In the genomic region with DNA sequence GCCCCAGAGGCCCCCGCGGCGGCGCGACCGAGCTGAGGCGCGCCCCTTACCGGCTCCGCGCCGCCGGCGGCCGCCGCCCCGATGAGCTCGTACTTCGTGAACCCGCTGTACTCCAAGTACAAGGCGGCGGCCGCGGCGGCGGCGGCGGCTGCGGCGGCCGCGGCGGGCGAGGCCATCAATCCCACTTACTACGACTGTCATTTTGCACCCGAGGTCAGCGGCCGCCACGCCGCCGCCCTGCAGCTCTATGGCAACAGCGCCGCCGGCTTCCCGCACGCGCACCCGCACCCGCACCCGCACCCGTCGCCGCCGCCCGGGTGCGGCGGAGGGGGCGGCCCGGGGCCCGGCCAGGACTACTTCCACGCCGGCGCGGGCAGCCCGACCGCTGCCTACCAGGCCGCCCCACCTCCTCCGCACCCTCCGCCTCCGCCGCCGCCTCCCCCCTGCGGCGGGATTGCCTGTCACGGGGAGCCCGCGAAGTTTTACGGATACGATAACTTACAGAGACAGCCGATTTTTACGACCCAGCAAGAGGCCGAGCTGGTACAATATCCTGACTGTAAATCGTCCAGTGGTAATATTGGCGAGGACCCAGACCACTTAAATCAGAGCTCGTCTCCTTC, we compare ENCODE assay signal across 8 mouse cellular contexts. TPM values are rescaled to one million over a fixed set of nuclear protein-coding genes. Genes with fewer than 3 reads are reported as not detected.
DNase-seq lines count a peak whose midpoint lies in the region; ATAC-seq and TF ChIP-seq lines count a peak whose summit lies in the region.
"Had no signal": no experiment of that assay in that cellular context is flagged by ENCODE, and none has a peak within 500 bp of the region (broad histone marks: within the 10 kb centered on the region; RNA-seq: fewer than 3 reads in every experiment).

No protein-coding gene starts in this region.

- no peaks in the 10 kb centered on the region for H3K9me3 ChIP-seq in forebrain, embryonic 12.5 days
- no peaks in the 10 kb centered on the region for H3K9me3 ChIP-seq in kidney, embryonic 14.5 days (ENCODE audit: control insufficient read depth, low read length)
- no peaks in the 10 kb centered on the region for H3K9me3 ChIP-seq in midbrain, postnatal 0 days (ENCODE audit: low read length)

- peaks cover 13% of the 10 kb centered on the region for H3K4me1 ChIP-seq in forebrain, embryonic 12.5 days
- peaks cover 35% of the 10 kb centered on the region for H3K4me1 ChIP-seq in kidney, embryonic 14.5 days (ENCODE audit: control insufficient read depth, insufficient read depth, low read length)
- H3K4me1 ChIP-seq in midbrain, postnatal 0 days (ENCODE audit: insufficient read depth, low read length), result no peaks in the 10 kb centered on the region

- ATAC-seq in forebrain, embryonic 12.5 days (ENCODE audit: low FRiP score), result 0 out of 2 replicates have a peak, but pooled peaks have one; percentile 58
- peak; percentile 54 for ATAC-seq in kidney, embryonic 14.5 days (ENCODE audit: low FRiP score, low TSS enrichment)
- ATAC-seq in midbrain, postnatal 0 days (ENCODE audit: low FRiP score), result no peak

- no peak for TF ChIP-seq CTCF in midbrain, postnatal 0 days (IDR thresholded peaks at IDR 0.05)

- 2% methylated on average over 43 of the region's 85 CpGs for WGBS in forebrain, embryonic 12.5 days
- under 1% methylated on average over 48 of the region's 85 CpGs for WGBS in kidney, embryonic 14.5 days
- under 1% methylated on average over 58 of the region's 85 CpGs for WGBS in midbrain, postnatal 0 days

- H3K9ac ChIP-seq in forebrain, embryonic 12.5 days, result peak overlapping the region; percentile 33
- peak overlapping the region; percentile 100 for H3K9ac ChIP-seq in kidney, embryonic 14.5 days (ENCODE audit: low read depth, low read length)
- H3K9ac ChIP-seq in midbrain, postnatal 0 days (replicated peaks; ENCODE audit: low read length, poor library complexity, severe bottlenecking), result no peak overlapping the region

- H3K4me2 ChIP-seq in forebrain, embryonic 12.5 days, result peak overlapping the region; percentile 57
- peak overlapping the region; percentile 56 for H3K4me2 ChIP-seq in kidney, embryonic 14.5 days (replicated peaks; ENCODE audit: low read depth, low read length)
- H3K4me2 ChIP-seq in midbrain, postnatal 0 days (ENCODE audit: low read depth, low read length, poor library complexity, severe bottlenecking), result peak overlapping the region; percentile 36

- H3K36me3 ChIP-seq in forebrain, embryonic 12.5 days (replicated peaks), result no peaks in the 10 kb centered on the region
- no peaks in the 10 kb centered on the region for H3K36me3 ChIP-seq in kidney, embryonic 14.5 days (ENCODE audit: control insufficient read depth, insufficient read depth, low read length)
- no peaks in the 10 kb centered on the region for H3K36me3 ChIP-seq in midbrain, postnatal 0 days (ENCODE audit: insufficient read depth, low read length)

- H3K27me3 ChIP-seq in forebrain, embryonic 12.5 days, result peaks cover 95% of the 10 kb centered on the region
- H3K27me3 ChIP-seq in kidney, embryonic 14.5 days (ENCODE audit: control insufficient read depth, insufficient read depth, low read length), result no peaks in the 10 kb centered on the region
- H3K27me3 ChIP-seq in midbrain, postnatal 0 days (ENCODE audit: insufficient read depth, low read length), result peaks cover 86% of the 10 kb centered on the region

- DNase-seq in urinary bladder, postnatal 25 days (ENCODE audit: low spot score), result peak; percentile 67
- no peak for DNase-seq in urinary bladder, adult 2 months (ENCODE audit: low spot score)
- no peak for DNase-seq in midbrain, postnatal 0 days (ENCODE audit: low spot score)
- DNase-seq in cerebellum, postnatal 36 days, result no peak
- DNase-seq in left cerebral cortex, adult 9 months (ENCODE audit: low spot score in 2 of 2), result no peak

- H3K27ac ChIP-seq in forebrain, embryonic 12.5 days, result no peak overlapping the region
- peak overlapping the region; percentile 100 for H3K27ac ChIP-seq in kidney, embryonic 14.5 days (ENCODE audit: low read depth, low read length)
- H3K27ac ChIP-seq in midbrain, postnatal 0 days (ENCODE audit: low read depth, low read length), result no peak overlapping the region

- peak overlapping the region; percentile 38 for H3K4me3 ChIP-seq in forebrain, embryonic 12.5 days (replicated peaks)
- H3K4me3 ChIP-seq in kidney, embryonic 14.5 days (ENCODE audit: low read length), result peak overlapping the region; percentile 79
- H3K4me3 ChIP-seq in midbrain, postnatal 0 days (ENCODE audit: low read depth, low read length), result peak overlapping the region; percentile 24

RNA-seq across cellular contexts. Expression of gene Hoxd8, which starts 1.2 kb away (rescaled TPM):
- polyA plus RNA-seq in urinary bladder, adult 2 months (2012; rRNA removed), result 19.5 and 23.1 TPM in 2 replicates
- 0.08 TPM in 1 of 2 replicates, not detected in the other for polyA plus RNA-seq in forebrain, embryonic 12.5 days (2016; fragmentation: Nextera tagmentation; extraction: Ambion mirVana)
- 45.0 and 45.2 TPM in 2 replicates for polyA plus RNA-seq in kidney, embryonic 14.5 days (2014; fragmentation: Nextera tagmentation; extraction: Ambion mirVana)
- total RNA-seq in midbrain, postnatal 0 days (2014; rRNA removed), result 0.05 TPM in 1 of 2 replicates, not detected in the other
- not detected in 2 replicates for polyA plus RNA-seq in midbrain, postnatal 0 days (2015; fragmentation: Nextera tagmentation; extraction: Ambion mirVana)
- polyA plus RNA-seq: cerebellum, adult 2 months had no signal

RNA-seq across cellular contexts. Expression of gene Hoxd3, which starts 6.1 kb away (rescaled TPM):
- polyA plus RNA-seq in urinary bladder, adult 2 months (2012; rRNA removed), result 2.6 and 2.7 TPM in 2 replicates
- not detected in 2 replicates for polyA plus RNA-seq in forebrain, embryonic 12.5 days (2016; fragmentation: Nextera tagmentation; extraction: Ambion mirVana)
- polyA plus RNA-seq in kidney, embryonic 14.5 days (2014; fragmentation: Nextera tagmentation; extraction: Ambion mirVana), result 12.3 and 12.6 TPM in 2 replicates
- total RNA-seq in midbrain, postnatal 0 days (2014; rRNA removed), result 11.6 TPM in 1 of 2 replicates, not detected in the other
- not detected in 2 replicates for polyA plus RNA-seq in midbrain, postnatal 0 days (2015; fragmentation: Nextera tagmentation; extraction: Ambion mirVana)

RNA-seq across cellular contexts. Expression of gene Hoxd4, which starts 6.2 kb away (rescaled TPM):
- polyA plus RNA-seq in urinary bladder, adult 2 months (2012; rRNA removed), result 39.2 and 61.2 TPM in 2 replicates
- not detected in 2 replicates for polyA plus RNA-seq in forebrain, embryonic 12.5 days (2016; fragmentation: Nextera tagmentation; extraction: Ambion mirVana)
- polyA plus RNA-seq in kidney, embryonic 14.5 days (2014; fragmentation: Nextera tagmentation; extraction: Ambion mirVana), result 6.3 and 18.7 TPM in 2 replicates
- 1.2 TPM in 1 of 2 replicates, not detected in the other for total RNA-seq in midbrain, postnatal 0 days (2014; rRNA removed)
- not detected in 2 replicates for polyA plus RNA-seq in midbrain, postnatal 0 days (2015; fragmentation: Nextera tagmentation; extraction: Ambion mirVana)

RNA-seq across cellular contexts. Expression of gene Hoxd9, which starts 8.1 kb away (rescaled TPM):
- polyA plus RNA-seq in urinary bladder, adult 2 months (2012; rRNA removed), result 9.1 and 12.2 TPM in 2 replicates
- not detected in 2 replicates for polyA plus RNA-seq in forebrain, embryonic 12.5 days (2016; fragmentation: Nextera tagmentation; extraction: Ambion mirVana)
- polyA plus RNA-seq in kidney, embryonic 14.5 days (2014; fragmentation: Nextera tagmentation; extraction: Ambion mirVana), result 36.2 and 47.9 TPM in 2 replicates
- not detected in 2 replicates for total RNA-seq in midbrain, postnatal 0 days (2014; rRNA removed)
- not detected in 2 replicates for polyA plus RNA-seq in midbrain, postnatal 0 days (2015; fragmentation: Nextera tagmentation; extraction: Ambion mirVana)
- polyA plus RNA-seq: cerebellum, adult 2 months had no signal

RNA-seq across cellular contexts. Expression of gene Hoxd10, which starts 13.9 kb away (rescaled TPM):
- 13.5 and 14.9 TPM in 2 replicates for polyA plus RNA-seq in urinary bladder, adult 2 months (2012; rRNA removed)
- polyA plus RNA-seq in forebrain, embryonic 12.5 days (2016; fragmentation: Nextera tagmentation; extraction: Ambion mirVana), result not detected in 2 replicates
- polyA plus RNA-seq in kidney, embryonic 14.5 days (2014; fragmentation: Nextera tagmentation; extraction: Ambion mirVana), result 45.1 and 45.9 TPM in 2 replicates
- total RNA-seq in midbrain, postnatal 0 days (2014; rRNA removed), result 0.22 TPM in 1 of 2 replicates, not detected in the other
- not detected in 2 replicates for polyA plus RNA-seq in midbrain, postnatal 0 days (2015; fragmentation: Nextera tagmentation; extraction: Ambion mirVana)
- polyA plus RNA-seq: cerebellum, adult 2 months had no signal

Comparison
In these comparisons a context has a peak if more than half of its experiments do, and no peak if none do; other contexts are left out.
1. H3K4me3 ChIP-seq: peak in every context shown above with its lines; median percentile 79 in kidney, embryonic 14.5 days; 38 in forebrain, embryonic 12.5 days; 24 in midbrain, postnatal 0 days.
2. RNA of gene Hoxd8, which starts 1.2 kb away (polyA plus RNA-seq): 45.0 to 45.2 TPM in kidney, embryonic 14.5 days and 19.5 to 23.1 TPM in urinary bladder, adult 2 months; not detected in midbrain, postnatal 0 days and 0.08 TPM in forebrain, embryonic 12.5 days; every median in the first group is over 10 times any median in the second.
3. Peak in every context shown above with its lines, with median percentiles within 50 percentile points of each other: H3K4me2 ChIP-seq.